Mouse (Mus musculus): ENCODE measurements at regions not wholly inside any gene's neighbourhood (a gene's known extent, or its start where the extent isn't known, plus 50 kb on each side); places are given as distances from the start of the nearest gene placed in this dataset.

- Histone ChIP-seq H3K27ac (no peak overlapping the region), H3K4me3 (no peak overlapping the region), H3K4me1 (peaks cover 6% of the 10 kb centered on the region; the same call in 1 of the 2 replicates), H3K4me2 (replicated peaks) (no peak overlapping the region), H3K36me3 (no peaks in the 10 kb centered on the region), H3K27me3 (no peaks in the 10 kb centered on the region), H3K9ac (no peak overlapping the region), H3K9me3 (replicated peaks) (no peaks in the 10 kb centered on the region)
- ATAC-seq (ENCODE audit: low FRiP score), result no peak
- 68% methylated on average over 6 of the region's 6 CpGs for WGBS
Observed at GRCm38 (mm10) chr5:112081006-112081405, 171.3 kb downstream of the Cryba4 start.

GRCm38 (mm10) chr5:112091867-112092535, 160.3 kb downstream of the Cryba4 start:
- H3K27ac ChIP-seq, result no peak overlapping the region
- 80% methylated on average over 7 of the region's 7 CpGs for WGBS
- no peaks in the 10 kb centered on the region for H3K4me1 ChIP-seq
- no peak overlapping the region for H3K4me2 ChIP-seq (replicated peaks)
- no peaks in the 10 kb centered on the region for H3K36me3 ChIP-seq
- no peak overlapping the region for H3K4me3 ChIP-seq
- no peaks in the 10 kb centered on the region for H3K9me3 ChIP-seq (replicated peaks)
- H3K9ac ChIP-seq, result no peak overlapping the region
- ATAC-seq (ENCODE audit: low FRiP score), result no peak
- no peaks in the 10 kb centered on the region for H3K27me3 ChIP-seq

- Histone ChIP-seq H3K9me3 (replicated peaks) (no peaks in the 10 kb centered on the region), H3K27me3 (peaks cover 7% of the 10 kb centered on the region; the same call in 1 of the 2 replicates), H3K36me3 (no peaks in the 10 kb centered on the region), H3K27ac (no peak overlapping the region), H3K9ac (no peak overlapping the region), H3K4me3 (no peak overlapping the region), H3K4me2 (replicated peaks) (no peak overlapping the region), H3K4me1 (peaks cover 8% of the 10 kb centered on the region)
- no peak for ATAC-seq (ENCODE audit: low FRiP score)
- whole genome bisulfite sequencing, result 76% methylated on average over 17 of the region's 17 CpGs
Observed at GRCm38 (mm10) chr5:112093905-112094571, 158.3 kb downstream of the Cryba4 start.

- no peaks in the 10 kb centered on the region for H3K9me3 ChIP-seq (replicated peaks)
- no peak overlapping the region for H3K4me3 ChIP-seq
- no peak overlapping the region for H3K9ac ChIP-seq
- 0 out of 2 replicates have a peak, but pooled peaks have one; percentile 56 for ATAC-seq (ENCODE audit: low FRiP score)
- no peak overlapping the region for H3K4me2 ChIP-seq (replicated peaks)
- H3K36me3 ChIP-seq, result no peaks in the 10 kb centered on the region
- peaks cover 10% of the 10 kb centered on the region for H3K4me1 ChIP-seq
- WGBS, result 41% methylated on average over 22 of the region's 22 CpGs
- H3K27me3 ChIP-seq, result peaks cover 10% of the 10 kb centered on the region; the same call in 1 of the 2 replicates
- H3K27ac ChIP-seq, result peak overlapping the region; percentile 64
Observed at GRCm38 (mm10) chr5:112098469-112099085, 153.7 kb downstream of the Cryba4 start.

- WGBS, result 75% methylated on average over 17 of the region's 17 CpGs
- Histone ChIP-seq H3K9me3 (replicated peaks) (no peaks in the 10 kb centered on the region), H3K4me3 (no peak overlapping the region)
Observed at GRCm38 (mm10) chr5:112101739-112102590, 150.4 kb downstream of the Cryba4 start.

GRCm38 (mm10) chr5:112110306-112110969, 141.9 kb downstream of the Cryba4 start:
- Histone ChIP-seq H3K9me3 (replicated peaks) (no peaks in the 10 kb centered on the region), H3K4me1 (peaks cover 16% of the 10 kb centered on the region), H3K36me3 (no peaks in the 10 kb centered on the region), H3K27ac (peak overlapping the region; percentile 30; the same call in 1 of the 2 replicates), H3K9ac (no peak overlapping the region), H3K4me2 (replicated peaks) (no peak overlapping the region), H3K27me3 (no peaks in the 10 kb centered on the region), H3K4me3 (no peak overlapping the region)
- 42% methylated on average over 22 of the region's 22 CpGs for WGBS
- peak; percentile 44 for ATAC-seq (ENCODE audit: low FRiP score)

More at GRCm38 (mm10) chr5:112101739-112102590, 150.4 kb downstream of the Cryba4 start:
- H3K36me3 ChIP-seq, result no peaks in the 10 kb centered on the region
- H3K27me3 ChIP-seq, result peaks cover 10% of the 10 kb centered on the region; the same call in 1 of the 2 replicates
- no peak overlapping the region for H3K27ac ChIP-seq
- no peak overlapping the region for H3K4me2 ChIP-seq (replicated peaks)
- no peak overlapping the region for H3K9ac ChIP-seq
- ATAC-seq (ENCODE audit: low FRiP score), result no peak
- peaks cover 10% of the 10 kb centered on the region for H3K4me1 ChIP-seq

- 73% methylated on average over 6 of the region's 6 CpGs for WGBS
- Histone ChIP-seq H3K9ac (no peak overlapping the region), H3K4me3 (no peak overlapping the region), H3K27ac (0 out of 2 replicates have a peak overlapping the region, but pooled peaks have one; percentile 12), H3K4me2 (replicated peaks) (no peak overlapping the region), H3K27me3 (peaks cover 8% of the 10 kb centered on the region; the same call in 1 of the 2 replicates), H3K4me1 (peaks cover 34% of the 10 kb centered on the region), H3K9me3 (replicated peaks) (no peaks in the 10 kb centered on the region), H3K36me3 (no peaks in the 10 kb centered on the region)
- ATAC-seq (ENCODE audit: low FRiP score), result no peak
Observed at GRCm38 (mm10) chr5:112120766-112121165, 131.6 kb downstream of the Cryba4 start.

GRCm38 (mm10) chr5:112121554-112121953, 130.8 kb downstream of the Cryba4 start:
- no peak overlapping the region for H3K9ac ChIP-seq
- ATAC-seq (ENCODE audit: low FRiP score), result peak; percentile 60
- 59% methylated on average over 9 of the region's 9 CpGs for WGBS
- peaks cover 8% of the 10 kb centered on the region; the same call in 1 of the 2 replicates for H3K27me3 ChIP-seq
- H3K4me2 ChIP-seq (replicated peaks), result no peak overlapping the region
- peak overlapping the region; percentile 14; the same call in 1 of the 2 replicates for H3K27ac ChIP-seq
- H3K4me3 ChIP-seq, result no peak overlapping the region
- no peaks in the 10 kb centered on the region for H3K9me3 ChIP-seq (replicated peaks)
- H3K36me3 ChIP-seq, result no peaks in the 10 kb centered on the region
- peaks cover 34% of the 10 kb centered on the region for H3K4me1 ChIP-seq

- Histone ChIP-seq H3K27ac (no peak overlapping the region), H3K9me3 (replicated peaks) (no peaks in the 10 kb centered on the region), H3K27me3 (peaks cover 5% of the 10 kb centered on the region), H3K4me2 (replicated peaks) (no peak overlapping the region), H3K4me1 (peaks cover 26% of the 10 kb centered on the region), H3K4me3 (no peak overlapping the region), H3K9ac (no peak overlapping the region), H3K36me3 (no peaks in the 10 kb centered on the region)
- 16% methylated on average over 5 of the region's 5 CpGs for WGBS
- ATAC-seq (ENCODE audit: low FRiP score), result no peak
Observed at GRCm38 (mm10) chr5:112122581-112122980, 129.7 kb downstream of the Cryba4 start.

GRCm38 (mm10) chr5:112127171-112127570, 125.1 kb downstream of the Cryba4 start:
- Histone ChIP-seq H3K9ac (no peak overlapping the region), H3K4me1 (peaks cover 7% of the 10 kb centered on the region), H3K36me3 (no peaks in the 10 kb centered on the region), H3K4me2 (replicated peaks) (no peak overlapping the region), H3K27me3 (peaks cover 14% of the 10 kb centered on the region), H3K27ac (no peak overlapping the region), H3K4me3 (no peak overlapping the region), H3K9me3 (replicated peaks) (no peaks in the 10 kb centered on the region)
- 84% methylated on average over 4 of the region's 4 CpGs for WGBS
- ATAC-seq (ENCODE audit: low FRiP score), result no peak

- Histone ChIP-seq H3K27ac (no peak overlapping the region), H3K4me2 (replicated peaks) (no peak overlapping the region), H3K27me3 (peaks cover 10% of the 10 kb centered on the region), H3K4me1 (peaks cover 33% of the 10 kb centered on the region), H3K4me3 (no peak overlapping the region), H3K9me3 (replicated peaks) (no peaks in the 10 kb centered on the region), H3K9ac (no peak overlapping the region), H3K36me3 (no peaks in the 10 kb centered on the region)
- no peak for ATAC-seq (ENCODE audit: low FRiP score)
- 91% methylated on average over 1 of the region's 1 CpGs for WGBS
Observed at GRCm38 (mm10) chr5:112132746-112133145, 119.6 kb downstream of the Cryba4 start.
